Mouse (Mus musculus) cortical plate, adult 2 months (tissue): ENCODE results near the gene Mcm2.

Experiments
- CTCF ChIP-seq: fragments of 200-500 bp; IDR thresholded peaks from 2 replicates; pipeline ENCODE4 v1.5.1; 2011; ENCODE audit warnings: mild to moderate bottlenecking, control low read depth, low read length; ENCODE audit not compliant: insufficient read depth; ENCODE audit errors: extremely low read depth
- POLR2A ChIP-seq: fragments of 200-500 bp; IDR thresholded peaks from 2 replicates; pipeline ENCODE4 v1.6.1; 2011; ENCODE audit warnings: mild to moderate bottlenecking, low read length, control low read depth; ENCODE audit not compliant: insufficient read depth; ENCODE audit errors: extremely low read depth

GRCm38 (mm10) chr6:88926870-88927269 is 28.3 kb upstream of the Mcm2 start:
- TF ChIP-seq POLR2A (no peak), CTCF (no peak)
